Mouse (Mus musculus) midbrain, embryonic 11.5 days (tissue): ENCODE measurements around the gene Sf1. TPM values are rescaled to one million over a fixed set of nuclear protein-coding genes. Genes with fewer than 3 reads are reported as not detected.
A peak's percentile ranks its signal among the peaks of the same experiment; 100 is the strongest.

ENCODE experiments used
- ATAC-seq: fragments of 200-750 bp; cut with Nextera tagmentation; 2 replicates; pipeline ENCODE4 v1.8.0; 2017; ENCODE audit warnings: moderate TSS enrichment, moderate library complexity; ENCODE audit not compliant: low FRiP score
- DNase-seq: peaks from one replicate; pipeline ENCODE4 v3.0.0; 2015; ENCODE audit warnings: low spot score; ENCODE audit errors: missing footprints
- H3K27ac ChIP-seq: fragments of 300-500 bp; sonication (generic); 2 replicates; pipeline ENCODE4 v1.5.1; 2014; ENCODE audit warnings: low read depth, low read length
- H3K27me3 ChIP-seq: fragments of 300-500 bp; sonication (generic); 2 replicates; pipeline ENCODE4 v1.6.1; 2014; ENCODE audit warnings: mild to moderate bottlenecking, low read length, moderate library complexity, mixed read lengths; ENCODE audit not compliant: control insufficient read depth, insufficient read depth
- H3K36me3 ChIP-seq: fragments of 300-500 bp; sonication (generic); 2 replicates; pipeline ENCODE4 v1.6.1; 2014; ENCODE audit warnings: mild to moderate bottlenecking, low read length, moderate library complexity, mixed read lengths; ENCODE audit not compliant: control insufficient read depth, insufficient read depth
- H3K4me1 ChIP-seq: fragments of 300-500 bp; sonication (generic); 2 replicates; pipeline ENCODE4 v1.6.1; 2014; ENCODE audit warnings: low read length; ENCODE audit not compliant: control insufficient read depth, insufficient read depth
- H3K4me2 ChIP-seq: fragments of 300-500 bp; sonication (generic); 2 replicates; pipeline ENCODE4 v1.6.1; 2014; ENCODE audit warnings: mild to moderate bottlenecking, moderate library complexity
- H3K4me3 ChIP-seq: fragments of 300-500 bp; sonication (generic); 2 replicates; pipeline ENCODE4 v1.5.1; 2014; ENCODE audit warnings: low read depth, low read length
- H3K9ac ChIP-seq: fragments of 300-500 bp; sonication (generic); 2 replicates; pipeline ENCODE4 v1.6.1; 2014; ENCODE audit warnings: low read length
- H3K9me3 ChIP-seq: fragments of 300-500 bp; sonication (generic); 2 replicates; pipeline ENCODE4 v1.6.1; 2016; ENCODE audit warnings: low read length; ENCODE audit not compliant: control insufficient read depth
- WGBS: fragments of 180-500 bp; shearing (Covaris S2); extraction: QIAGEN DNeasy Blood & Tissue Kit; methylation state at CpG from one replicate; pipeline ENCODE4 v1.1.7; 2014; 5-methylcytosine and 5-hydroxymethylcytosine counted together
- polyA plus RNA-seq: library from polyadenylated mRNA; unstranded; fragments of >200 nt; fragmentation: Nextera tagmentation; extraction: Ambion mirVana; gene quantifications from 2 replicates; pipeline ENCODE4 v1.2.1, GENCODE M21; 2014

Gene Sf1
- polyA plus RNA-seq, 1 experiment from 2014 or later = 215 TPM

GRCm38 (mm10) chr19:6418233-6418879 is 54.9 kb downstream of the Sf1 start, which contains the start of gene Nrxn2:
Nrxn2 (plus strand) TSS chr19:6418731.
- Histone ChIP-seq H3K9ac (peak within 1 kb of the TSS; percentile 73), H3K4me2 (peak within 1 kb of the TSS; percentile 84), H3K27me3 (peaks cover 17% of the 10 kb centered on the region), H3K36me3 (no peaks in the 10 kb centered on the region), H3K4me1 (peaks cover 47% of the 10 kb centered on the region), H3K27ac (peak within 1 kb of the TSS; percentile 60; the same call in 1 of the 2 replicates), H3K4me3 (peak within 1 kb of the TSS; percentile 51), H3K9me3 (no peaks in the 10 kb centered on the region)
- DNase-seq (peak; percentile 100), ATAC-seq (peak; percentile 90)
- WGBS = under 1% methylated on average over 41 of the region's 46 CpGs

- Histone ChIP-seq H3K36me3 (no peaks in the 10 kb centered on the region), H3K4me1 (peaks cover 47% of the 10 kb centered on the region), H3K9ac (peak overlapping the region; percentile 73), H3K27ac (0 out of 2 replicates have a peak overlapping the region, but pooled peaks have one; percentile 8), H3K27me3 (peaks cover 17% of the 10 kb centered on the region), H3K4me2 (peak overlapping the region; percentile 84), H3K9me3 (no peaks in the 10 kb centered on the region), H3K4me3 (peak overlapping the region; percentile 51)
- peak; percentile 91 for DNase-seq
- ATAC-seq = peak; percentile 22
- 7% methylated on average over 22 of the region's 23 CpGs for WGBS
Observed at GRCm38 (mm10) chr19:6418984-6419692, 55.6 kb downstream of the Sf1 start.

- Histone ChIP-seq H3K4me2 (peak overlapping the region; percentile 84), H3K4me1 (peaks cover 44% of the 10 kb centered on the region), H3K27ac (no peak overlapping the region), H3K9ac (peak overlapping the region; percentile 73), H3K27me3 (peaks cover 17% of the 10 kb centered on the region), H3K36me3 (no peaks in the 10 kb centered on the region), H3K9me3 (no peaks in the 10 kb centered on the region), H3K4me3 (peak overlapping the region; percentile 51)
- DNase-seq (no peak), ATAC-seq (no peak)
- WGBS = 60% methylated on average over 9 of the region's 9 CpGs
Observed at GRCm38 (mm10) chr19:6419805-6420310, 56.4 kb downstream of the Sf1 start.

GRCm38 (mm10) chr19:6420481-6421210 is 57.2 kb downstream of the Sf1 start:
- no peak overlapping the region for H3K27ac ChIP-seq
- WGBS = 61% methylated on average over 19 of the region's 19 CpGs
- peak overlapping the region; percentile 84 for H3K4me2 ChIP-seq
- H3K9me3 ChIP-seq = no peaks in the 10 kb centered on the region
- peaks cover 41% of the 10 kb centered on the region for H3K4me1 ChIP-seq
- H3K36me3 ChIP-seq = no peaks in the 10 kb centered on the region
- H3K4me3 ChIP-seq = peak overlapping the region; percentile 51
- peak overlapping the region; percentile 10; the same call in 1 of the 2 replicates for H3K9ac ChIP-seq
- H3K27me3 ChIP-seq = peaks cover 17% of the 10 kb centered on the region
- no peak for DNase-seq
- no peak for ATAC-seq

GRCm38 (mm10) chr19:6421211-6421590 is 57.7 kb downstream of the Sf1 start:
- DNase-seq = no peak
- H3K9ac ChIP-seq = no peak overlapping the region
- ATAC-seq = no peak
- H3K4me3 ChIP-seq = no peak overlapping the region
- H3K27ac ChIP-seq = no peak overlapping the region
- 82% methylated on average over 9 of the region's 9 CpGs for WGBS
- H3K4me2 ChIP-seq = no peak overlapping the region
- peaks cover 22% of the 10 kb centered on the region for H3K27me3 ChIP-seq
- peaks cover 36% of the 10 kb centered on the region for H3K4me1 ChIP-seq
- no peaks in the 10 kb centered on the region for H3K36me3 ChIP-seq
- no peaks in the 10 kb centered on the region for H3K9me3 ChIP-seq

GRCm38 (mm10) chr19:6422014-6422413 is 58.5 kb downstream of the Sf1 start:
- no peak for ATAC-seq
- H3K4me1 ChIP-seq = peaks cover 28% of the 10 kb centered on the region

GRCm38 (mm10) chr19:6423241-6423640 is 59.8 kb downstream of the Sf1 start:
- 86% methylated on average over 16 of the region's 16 CpGs for WGBS
- DNase-seq (no peak), ATAC-seq (no peak)
- Histone ChIP-seq H3K27ac (no peak overlapping the region), H3K27me3 (peaks cover 42% of the 10 kb centered on the region), H3K4me3 (no peak overlapping the region), H3K4me1 (peaks cover 27% of the 10 kb centered on the region), H3K4me2 (no peak overlapping the region), H3K9me3 (no peaks in the 10 kb centered on the region), H3K9ac (no peak overlapping the region), H3K36me3 (no peaks in the 10 kb centered on the region)

More at GRCm38 (mm10) chr19:6422014-6422413, 58.5 kb downstream of the Sf1 start:
- DNase-seq = no peak
- no peak overlapping the region for H3K4me2 ChIP-seq
- no peaks in the 10 kb centered on the region for H3K9me3 ChIP-seq
- H3K27ac ChIP-seq = no peak overlapping the region
- H3K4me3 ChIP-seq = no peak overlapping the region
- no peaks in the 10 kb centered on the region for H3K36me3 ChIP-seq
- peaks cover 30% of the 10 kb centered on the region for H3K27me3 ChIP-seq
- H3K9ac ChIP-seq = no peak overlapping the region
- 82% methylated on average over 7 of the region's 7 CpGs for WGBS

GRCm38 (mm10) chr19:6424137-6424881 is 60.8 kb downstream of the Sf1 start:
- 69% methylated on average over 8 of the region's 8 CpGs for WGBS

More at GRCm38 (mm10) chr19:6424137-6424881, 60.8 kb downstream of the Sf1 start:
- Histone ChIP-seq H3K27ac (no peak overlapping the region), H3K9me3 (no peaks in the 10 kb centered on the region), H3K27me3 (peaks cover 53% of the 10 kb centered on the region), H3K9ac (no peak overlapping the region), H3K4me1 (peaks cover 32% of the 10 kb centered on the region), H3K4me2 (no peak overlapping the region), H3K4me3 (no peak overlapping the region), H3K36me3 (no peaks in the 10 kb centered on the region)
- ATAC-seq = no peak
- DNase-seq = no peak
